Mouse (Mus musculus): Measurements from ENCODE around the gene Actr3b.

The Actr3b gene

DNA sequence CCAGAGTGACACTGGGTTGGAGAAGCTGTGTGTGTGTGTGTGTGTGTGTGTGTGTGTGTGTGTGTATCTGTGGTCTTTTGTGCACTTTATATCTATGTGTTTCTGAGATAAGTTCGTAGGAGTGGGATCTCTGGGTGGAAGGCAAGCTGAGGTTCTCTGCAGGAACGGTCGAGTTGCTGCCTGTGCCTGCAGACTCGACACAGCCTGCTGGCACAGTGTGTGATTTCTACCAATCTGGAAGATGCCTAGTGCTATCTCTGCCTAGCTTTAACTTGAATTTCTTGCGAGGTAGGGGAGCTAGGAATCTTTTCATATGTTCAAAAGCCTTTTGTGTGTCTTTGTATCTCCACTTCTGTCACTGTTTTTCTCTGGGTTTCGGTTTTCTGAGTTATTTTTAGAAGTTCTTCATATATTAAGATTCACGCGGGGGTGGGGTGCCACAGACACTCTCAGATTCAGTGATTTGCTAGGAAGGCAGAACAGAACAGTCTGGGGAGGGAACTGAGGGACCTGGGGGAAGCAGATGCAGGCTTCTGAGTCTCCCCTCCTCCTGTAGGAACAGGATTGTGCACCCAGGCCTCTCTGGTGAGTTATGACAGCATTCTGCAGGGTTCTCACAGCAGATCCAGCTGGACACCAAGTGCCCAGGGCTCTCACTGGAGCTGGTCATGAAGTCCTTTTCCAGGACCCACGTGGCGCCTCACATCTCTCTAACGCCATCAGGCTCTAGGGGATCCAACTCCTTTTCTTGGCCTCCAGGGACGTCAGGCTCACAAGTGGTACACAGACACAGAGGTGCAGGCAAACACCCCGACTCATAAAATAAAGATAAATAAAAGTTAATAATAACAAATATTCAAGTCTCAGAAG, 14.4 kb downstream of the Actr3b start:
- DNase-seq (ENCODE audit: low read depth, low spot score), result no peak

DNA sequence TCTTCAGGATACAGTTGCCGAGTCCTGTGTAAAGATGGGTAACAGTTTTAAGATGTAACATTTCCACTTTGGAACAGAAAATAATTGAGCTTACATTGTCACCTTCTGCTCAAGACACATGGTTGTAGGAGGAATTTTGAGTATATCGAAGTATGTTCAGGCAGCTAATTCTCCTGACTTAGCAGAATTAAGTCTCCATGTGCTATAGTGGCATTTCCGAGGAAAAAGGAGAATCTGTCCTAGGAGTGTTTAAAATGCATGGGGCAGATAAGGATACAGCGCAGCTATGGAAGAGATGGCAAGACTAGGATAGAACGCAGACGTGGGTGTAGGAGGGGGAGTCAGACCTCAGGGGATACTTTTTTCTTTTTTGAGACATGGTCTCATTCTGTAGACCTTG, 31.8 kb downstream of the Actr3b start:
- DNase-seq (ENCODE audit: low read depth, low spot score), result no peak

DNA sequence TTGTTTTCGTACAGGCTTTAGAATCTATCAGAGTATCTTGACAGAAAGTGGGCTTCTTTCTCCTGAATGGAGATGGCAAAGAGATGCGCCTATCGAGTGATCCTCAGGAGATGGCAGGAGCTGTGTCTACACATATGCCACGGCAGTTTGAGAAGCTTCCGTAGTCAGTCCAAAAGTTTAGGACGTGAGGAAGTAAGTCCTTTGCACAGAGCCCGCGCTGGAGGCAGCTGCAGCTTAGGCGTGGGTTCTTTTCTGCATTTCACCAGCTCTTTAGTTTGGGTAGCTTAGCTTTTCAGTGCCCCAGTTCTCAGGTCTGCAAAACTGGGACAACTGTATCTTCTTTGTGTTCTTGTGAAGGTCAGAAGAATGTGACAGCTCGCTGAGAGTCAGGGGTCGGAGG, 38.0 kb downstream of the Actr3b start:
- no peak for DNase-seq (ENCODE audit: low read depth, low spot score)

DNA sequence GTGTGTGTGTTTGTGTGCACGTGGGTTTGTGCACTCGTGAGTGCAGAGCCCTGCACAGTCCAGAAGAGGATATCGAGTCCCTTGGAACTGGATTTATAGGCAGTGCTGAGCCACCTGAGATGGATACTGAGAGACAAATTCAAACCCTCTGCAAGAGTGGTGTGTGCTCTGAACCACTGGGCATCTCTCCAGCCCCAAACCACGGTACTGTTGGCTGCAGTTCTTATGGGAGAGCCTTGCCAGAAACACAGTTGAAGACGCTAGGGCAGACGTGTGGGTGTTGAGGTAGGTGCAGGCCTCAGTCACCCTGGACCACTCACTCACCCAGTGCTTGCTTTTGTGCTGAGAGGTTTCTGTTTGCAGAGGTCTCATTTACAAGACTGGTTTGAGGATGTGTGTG, 41.1 kb downstream of the Actr3b start:
- DNase-seq (ENCODE audit: low read depth, low spot score), result no peak

DNA sequence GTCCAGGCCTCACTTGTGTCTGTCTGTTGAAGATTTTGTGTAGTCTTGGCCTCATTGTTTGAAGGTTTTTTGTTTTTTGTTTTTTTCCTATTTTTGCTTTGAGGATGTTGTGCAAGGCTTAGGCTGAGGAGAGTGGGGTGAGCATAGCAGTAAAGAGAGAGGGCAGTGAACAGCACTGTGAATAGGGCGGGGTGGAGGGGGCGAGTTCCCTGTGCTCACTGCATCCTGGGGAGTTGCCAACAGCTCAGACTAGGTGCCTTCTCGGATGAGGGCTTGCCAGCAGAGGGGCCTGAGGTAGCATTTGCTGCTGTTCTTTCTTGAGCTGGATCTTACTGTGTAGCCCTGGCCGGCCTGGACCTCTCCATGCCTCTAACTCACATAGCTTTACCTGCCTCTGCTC, 41.9 kb downstream of the Actr3b start:
- no peak for DNase-seq (ENCODE audit: low read depth, low spot score)

DNA sequence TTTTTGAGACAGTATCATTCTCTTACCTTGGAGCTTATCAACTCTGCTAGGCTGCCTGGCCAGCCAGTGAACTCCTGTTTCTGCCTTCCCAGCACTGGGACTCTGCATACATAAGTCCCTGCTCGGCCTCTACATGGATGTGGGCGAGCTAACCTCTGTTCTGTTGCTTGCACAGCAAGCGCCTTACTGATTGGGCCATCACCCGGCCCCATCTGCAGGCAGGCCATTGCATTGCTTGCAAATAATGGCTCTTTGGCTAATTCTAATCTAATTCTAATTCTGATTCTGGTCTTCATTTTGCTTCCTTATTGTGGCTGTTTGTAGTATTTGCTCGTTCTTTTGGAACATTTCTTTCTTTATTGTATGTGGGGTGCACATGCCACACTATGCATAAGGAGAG, 44.8 kb downstream of the Actr3b start:
- no peak for DNase-seq (ENCODE audit: low read depth, low spot score)

DNA sequence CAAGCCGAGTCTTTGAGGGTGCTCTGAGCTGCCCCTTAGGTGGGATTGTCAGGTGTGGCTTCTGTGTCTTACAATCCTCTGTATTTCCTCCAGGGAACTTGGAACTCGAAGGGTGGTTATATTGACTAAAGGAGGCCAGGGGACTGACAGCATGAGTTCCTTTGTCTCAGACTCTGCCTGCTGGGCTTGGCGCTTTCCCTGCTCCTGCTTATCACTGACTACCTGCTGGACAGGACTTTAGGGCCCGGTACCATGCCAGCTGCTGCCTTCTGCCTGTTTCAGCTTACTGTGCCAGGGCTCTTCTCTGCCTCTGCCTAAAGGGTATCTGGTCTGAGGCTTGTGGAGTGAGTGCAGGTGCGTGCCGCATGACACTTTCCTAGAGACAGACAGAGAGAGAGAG, 53.1 kb downstream of the Actr3b start:
- DNase-seq (ENCODE audit: low read depth, low spot score), result no peak

DNA sequence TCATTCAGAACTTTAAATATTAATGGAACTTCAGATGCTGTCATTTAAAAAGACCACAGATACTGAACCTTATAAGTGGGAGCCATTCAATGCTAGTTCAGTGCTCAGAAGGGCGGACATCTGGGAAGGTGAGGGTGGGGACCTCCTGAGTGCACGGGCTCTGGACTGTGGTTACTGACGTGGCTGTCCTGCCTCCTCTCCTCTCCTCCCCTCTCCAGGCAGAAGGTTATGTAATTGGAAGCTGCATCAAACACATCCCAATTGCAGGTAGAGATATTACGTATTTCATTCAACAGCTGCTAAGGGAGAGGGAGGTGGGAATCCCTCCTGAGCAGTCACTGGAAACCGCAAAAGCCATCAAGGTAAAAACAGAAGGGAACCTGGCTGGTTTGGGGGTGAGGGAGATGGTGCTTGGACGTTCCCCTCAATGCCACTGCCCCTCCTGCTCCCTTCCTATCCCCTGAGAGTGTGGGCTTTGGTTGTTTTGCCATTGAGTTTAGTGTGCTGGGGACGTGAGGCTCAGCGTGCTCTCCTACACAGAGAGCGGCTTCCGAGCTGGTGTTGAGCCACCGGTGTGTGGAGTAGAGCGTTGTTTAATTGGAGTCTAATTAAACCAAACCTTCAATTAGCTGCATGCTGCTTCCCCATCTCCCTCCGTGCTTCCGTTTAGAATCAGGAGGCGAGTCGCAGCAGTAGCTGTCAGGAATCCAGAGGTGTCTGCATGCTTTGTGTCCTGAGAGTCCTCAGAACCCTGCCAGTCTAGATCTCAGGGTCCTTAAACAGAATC, 69.7 kb downstream of the Actr3b start:
- no peak for DNase-seq (ENCODE audit: low read depth, low spot score)

DNA sequence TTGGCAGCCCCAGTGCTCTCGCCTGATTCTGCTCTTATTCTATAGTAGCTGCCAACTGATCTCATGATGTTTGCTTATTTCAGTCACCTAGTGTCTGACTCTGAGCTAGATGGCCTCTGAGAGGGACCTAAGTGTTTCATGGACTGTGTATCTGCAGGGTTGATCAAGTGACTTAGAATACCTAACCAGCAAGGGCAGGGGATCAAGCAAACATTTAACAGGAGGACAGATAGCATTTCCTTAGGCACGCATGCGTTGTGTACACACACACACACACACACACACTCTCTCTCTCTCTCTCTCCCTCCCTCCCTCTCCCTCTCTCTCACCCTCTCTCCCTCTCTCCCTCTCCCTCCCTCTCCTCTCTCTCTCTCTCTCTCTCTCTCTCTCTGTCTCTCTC, 71.0 kb downstream of the Actr3b start:
- no peak for DNase-seq (ENCODE audit: low read depth, low spot score)

DNA sequence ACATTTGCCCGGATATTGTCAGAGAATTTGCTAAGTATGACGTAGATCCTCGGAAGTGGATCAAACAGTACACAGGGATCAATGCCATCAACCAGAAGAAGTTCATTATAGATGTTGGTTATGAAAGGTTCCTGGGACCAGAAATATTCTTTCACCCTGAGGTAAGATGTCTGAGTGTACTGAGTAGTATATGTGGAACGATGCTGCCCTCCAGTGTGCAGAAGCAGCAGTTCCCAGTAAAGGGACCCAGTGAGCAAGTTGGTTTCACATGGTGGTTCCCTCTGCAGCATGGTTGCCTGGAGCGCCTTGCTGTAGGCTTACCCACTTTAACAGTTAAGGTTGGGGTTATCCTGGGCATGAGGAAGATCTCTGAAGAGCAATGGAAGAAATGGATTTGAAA, 71.8 kb downstream of the Actr3b start:
- peak; percentile 36 for DNase-seq (ENCODE audit: low read depth, low spot score)

DNA sequence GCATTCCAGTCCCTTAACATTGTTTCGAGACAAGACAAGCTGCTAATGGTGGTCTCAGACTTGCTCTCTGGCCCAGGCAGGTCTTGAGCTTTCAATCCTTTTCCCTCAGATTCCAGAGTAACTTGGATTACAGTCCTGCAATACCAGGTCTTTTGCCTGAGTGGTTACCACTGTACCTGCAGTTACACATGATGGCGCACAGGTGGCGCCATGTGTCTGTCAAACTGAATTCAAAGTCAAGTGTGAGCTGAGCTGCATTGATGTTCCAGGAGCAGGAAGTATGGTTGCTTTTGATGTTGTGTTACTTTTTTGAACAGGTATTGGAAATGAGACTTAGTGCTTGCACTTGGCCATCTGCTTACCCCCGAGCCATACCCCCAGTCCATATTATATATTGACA, 79.6 kb downstream of the Actr3b start:
- DNase-seq (ENCODE audit: low read depth, low spot score), result peak; percentile 81

DNA sequence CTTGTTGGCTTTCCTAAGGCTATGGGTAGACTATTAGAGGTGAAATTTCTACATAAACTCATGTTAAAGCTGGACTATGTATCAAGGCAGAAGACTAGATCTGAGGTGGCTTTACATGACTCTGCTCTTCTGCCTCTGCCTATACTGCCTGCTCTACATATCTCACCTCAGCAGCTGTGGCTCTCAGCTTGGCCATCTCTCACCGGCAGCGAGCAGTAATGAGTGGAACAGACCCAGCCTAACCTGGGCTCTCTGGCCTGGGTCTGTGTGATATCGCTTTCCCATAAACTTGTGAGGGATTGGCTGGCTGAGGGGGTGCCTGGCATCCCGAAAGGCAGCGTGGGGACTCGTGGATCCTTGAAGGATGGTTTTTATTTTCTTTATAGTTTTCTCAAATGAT, 86.8 kb downstream of the Actr3b start:
- DNase-seq (ENCODE audit: low read depth, low spot score), result no peak

DNA sequence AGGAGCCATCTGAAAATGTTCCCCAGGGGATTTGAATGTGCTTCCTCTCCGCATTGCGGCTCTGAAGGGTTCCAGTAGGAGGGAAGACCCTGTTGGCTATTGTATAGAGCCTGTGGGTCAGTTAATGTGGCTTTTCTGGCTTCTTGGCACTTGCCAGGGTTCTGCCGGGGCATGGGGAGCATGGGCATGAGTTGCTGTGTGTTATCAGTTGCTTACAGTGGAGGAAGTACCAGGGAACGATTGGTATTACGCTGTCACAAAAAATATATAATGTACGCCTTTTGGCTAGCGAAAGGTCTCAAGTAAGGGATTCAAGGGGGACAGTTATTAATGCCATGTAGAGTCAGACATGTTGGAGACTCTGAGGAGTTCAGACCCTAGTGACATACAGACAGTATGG, 87.4 kb downstream of the Actr3b start:
- no peak for DNase-seq (ENCODE audit: low read depth, low spot score)

DNA sequence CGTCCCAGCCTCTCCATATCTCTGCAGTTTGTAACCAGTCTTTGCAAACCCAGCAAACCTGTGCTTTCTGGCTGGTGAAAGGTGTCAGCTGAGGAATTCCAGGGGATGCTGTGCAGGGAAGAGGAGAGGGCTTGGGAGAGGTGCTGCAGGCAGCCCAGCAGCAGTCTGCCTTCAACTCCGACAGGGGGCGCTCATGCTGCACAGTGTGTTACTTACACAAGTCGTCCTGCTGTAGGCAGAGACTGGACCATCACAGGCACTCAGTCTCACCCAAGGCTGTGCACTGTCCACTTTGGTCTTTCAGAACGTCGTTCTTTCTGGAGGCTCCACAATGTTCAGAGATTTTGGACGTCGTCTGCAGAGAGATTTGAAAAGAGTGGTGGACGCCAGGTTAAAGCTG, 88.3 kb downstream of the Actr3b start:
- peak; percentile 70 for DNase-seq (ENCODE audit: low read depth, low spot score)

DNA sequence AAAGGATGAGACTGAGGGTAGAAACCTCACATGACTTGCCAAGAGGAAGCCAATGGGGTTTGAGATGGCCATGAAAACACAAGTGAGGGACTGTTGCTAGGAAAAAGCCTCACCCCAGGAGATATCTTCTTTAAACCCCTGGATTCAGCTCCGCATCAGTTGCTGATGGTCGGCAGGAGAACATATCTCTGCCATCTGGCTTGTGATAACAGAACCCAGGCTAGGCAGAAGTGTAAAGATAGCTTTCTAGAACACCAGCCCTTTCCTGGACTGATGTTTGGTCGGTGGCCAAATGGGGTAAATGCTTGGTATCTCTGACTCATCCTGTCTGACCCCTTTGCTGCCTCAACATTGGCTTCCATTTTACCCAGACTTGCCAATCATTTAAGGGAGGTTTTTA, 106.4 kb downstream of the Actr3b start:
- DNase-seq (ENCODE audit: low read depth, low spot score), result no peak

DNA sequence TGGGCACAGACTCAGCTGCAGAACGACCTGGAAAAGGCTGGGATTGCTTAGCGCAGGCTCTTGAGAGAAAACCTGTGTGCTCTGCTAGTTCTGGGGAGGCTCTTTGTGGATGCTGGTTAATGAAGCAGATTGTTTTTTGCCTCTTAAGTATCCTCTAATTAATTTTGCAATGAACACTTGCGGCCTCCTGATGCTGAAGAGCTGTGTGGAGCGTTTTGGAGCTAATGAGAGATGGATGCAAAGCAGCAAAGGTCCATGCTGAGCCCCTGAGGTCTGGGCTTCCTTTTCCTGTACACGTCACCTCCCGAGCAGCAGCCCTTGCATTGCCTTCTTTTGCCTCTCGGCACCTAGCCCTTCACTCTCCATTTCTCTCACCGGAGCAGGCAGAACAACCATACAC, 110.1 kb downstream of the Actr3b start:
- DNase-seq (ENCODE audit: low read depth, low spot score), result no peak

DNA sequence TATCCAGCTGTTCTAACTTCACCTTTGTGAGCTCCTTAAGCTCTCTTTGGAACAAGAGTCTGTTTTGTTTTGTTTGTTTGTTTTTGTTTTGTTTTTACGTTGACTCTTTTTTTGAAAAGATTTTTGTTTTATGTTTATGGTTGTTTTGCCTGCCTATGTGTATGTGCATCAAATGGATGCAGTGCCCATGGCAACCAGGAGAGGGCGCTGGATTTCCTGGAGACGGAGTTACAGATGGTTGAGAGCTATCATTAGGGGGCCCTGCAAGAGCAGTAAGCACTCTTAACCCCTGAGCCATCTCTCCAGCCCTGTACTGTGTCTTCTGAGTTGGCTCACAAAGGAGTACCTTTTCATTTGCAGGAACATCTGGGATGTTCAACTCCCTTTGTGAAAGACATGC, 110.8 kb downstream of the Actr3b start:
- DNase-seq (ENCODE audit: low read depth, low spot score), result no peak

DNA sequence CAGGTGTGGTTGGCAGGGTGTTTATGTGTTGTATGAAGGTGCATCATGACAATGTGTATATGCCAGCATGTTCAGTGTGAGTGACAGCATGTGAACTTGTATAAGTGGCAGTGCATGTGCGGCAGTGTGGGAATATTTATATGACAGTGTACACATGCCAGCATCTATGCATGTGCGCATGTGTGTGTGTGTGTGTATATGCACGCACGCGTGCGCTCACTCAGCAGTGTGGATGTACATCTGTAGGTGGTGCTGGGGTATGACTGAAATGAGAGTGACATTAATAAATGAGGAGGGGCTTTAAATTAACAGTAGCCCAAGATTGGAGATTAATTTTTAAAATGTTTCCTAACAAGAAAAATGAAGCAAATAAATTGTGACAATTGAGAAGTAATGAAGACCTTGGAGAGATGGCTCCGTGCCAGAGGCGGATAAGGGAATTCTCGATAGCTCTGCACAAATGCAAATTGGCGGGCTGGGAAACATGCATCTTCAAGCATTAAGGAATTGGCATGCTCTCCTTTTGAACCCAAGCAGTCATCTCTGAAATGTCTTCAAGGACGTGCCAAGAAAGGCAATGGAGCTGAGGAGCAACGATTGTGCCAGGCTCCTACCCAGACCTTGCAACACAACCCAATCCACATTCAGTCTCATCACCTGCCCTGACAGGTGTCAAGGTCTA, 111.7 kb downstream of the Actr3b start:
- DNase-seq (ENCODE audit: low read depth, low spot score), result no peak

DNA sequence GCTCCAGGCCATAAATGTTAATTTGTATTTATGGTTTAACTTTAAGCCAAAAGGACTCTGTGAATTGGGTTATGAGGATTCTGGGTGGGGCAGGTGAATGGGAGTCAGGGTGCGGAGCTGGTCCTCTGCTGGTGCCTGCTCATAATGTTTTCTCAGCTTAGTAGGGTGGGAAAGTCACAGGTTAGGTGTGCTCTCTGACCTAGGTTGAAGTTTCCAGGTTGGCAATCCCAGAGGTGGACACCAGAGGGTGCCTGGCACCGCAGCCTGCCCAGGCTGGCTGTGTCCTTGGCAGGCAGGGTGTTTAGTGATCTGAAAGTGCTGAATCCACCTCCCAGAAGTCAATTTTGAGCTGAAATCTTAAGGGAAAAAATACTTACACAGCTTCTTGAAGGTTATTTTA, 113.2 kb downstream of the Actr3b start:
- DNase-seq (ENCODE audit: low read depth, low spot score), result no peak

DNA sequence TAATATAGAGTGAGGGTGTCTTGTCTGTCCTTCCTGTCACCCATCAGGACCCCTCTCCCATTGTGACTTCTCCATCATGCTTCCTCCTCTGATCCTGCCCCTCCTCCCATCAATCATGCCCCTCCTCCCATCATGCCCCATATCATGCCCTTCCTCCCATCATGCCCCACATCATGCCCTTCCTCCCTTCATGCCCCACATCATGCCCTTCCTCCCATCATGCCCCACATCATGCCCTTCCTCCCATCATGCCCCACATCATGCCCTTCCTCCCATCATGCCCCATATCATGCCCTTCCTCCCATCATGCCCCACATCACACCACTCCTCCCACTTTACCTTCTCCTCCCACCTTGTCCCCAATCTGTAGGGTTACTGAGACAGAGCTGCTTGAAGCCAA, 116.1 kb downstream of the Actr3b start:
- peak; percentile 9 for DNase-seq (ENCODE audit: low read depth, low spot score)

DNA sequence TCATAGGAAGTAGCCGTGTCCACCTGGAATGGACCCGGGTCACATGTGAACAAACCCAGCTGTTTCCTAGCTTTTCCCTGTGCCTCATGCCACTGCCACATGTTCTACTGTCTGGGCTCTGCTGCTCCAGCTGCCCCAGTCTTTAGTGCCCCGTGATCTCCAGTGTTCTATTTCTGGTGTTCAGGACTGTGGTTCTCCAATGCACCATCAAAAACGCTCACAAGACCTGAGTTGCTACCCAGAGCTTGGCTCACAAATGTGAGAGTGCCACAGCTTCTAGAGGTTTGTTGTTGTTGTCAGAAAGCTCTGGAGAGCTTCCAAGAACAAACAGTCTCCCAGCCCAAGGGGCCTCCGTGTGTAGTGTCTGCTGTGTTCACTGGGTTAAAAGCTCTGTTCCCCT, 117.5 kb downstream of the Actr3b start:
- no peak for DNase-seq (ENCODE audit: low read depth, low spot score)

DNA sequence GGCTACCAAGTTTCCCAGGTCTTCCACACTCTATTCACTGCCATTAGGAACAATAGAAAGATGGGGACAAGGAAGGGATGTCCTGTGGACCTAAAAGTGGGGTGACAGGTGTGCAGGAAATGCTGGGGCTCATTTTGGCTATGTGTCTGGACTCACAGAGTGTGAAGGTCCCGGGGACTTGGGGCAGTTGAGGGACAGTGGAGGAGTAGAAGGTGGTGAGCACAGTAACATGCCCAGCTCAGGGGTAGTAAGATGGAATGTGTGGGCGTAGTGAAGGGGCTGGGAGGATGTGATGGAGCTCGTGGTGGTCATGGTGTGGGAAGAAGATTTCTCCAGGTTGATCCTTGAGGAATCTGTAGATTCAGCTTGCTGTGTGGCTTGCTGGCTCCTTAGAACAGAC, 118.2 kb downstream of the Actr3b start:
- DNase-seq (ENCODE audit: low read depth, low spot score), result no peak

DNA sequence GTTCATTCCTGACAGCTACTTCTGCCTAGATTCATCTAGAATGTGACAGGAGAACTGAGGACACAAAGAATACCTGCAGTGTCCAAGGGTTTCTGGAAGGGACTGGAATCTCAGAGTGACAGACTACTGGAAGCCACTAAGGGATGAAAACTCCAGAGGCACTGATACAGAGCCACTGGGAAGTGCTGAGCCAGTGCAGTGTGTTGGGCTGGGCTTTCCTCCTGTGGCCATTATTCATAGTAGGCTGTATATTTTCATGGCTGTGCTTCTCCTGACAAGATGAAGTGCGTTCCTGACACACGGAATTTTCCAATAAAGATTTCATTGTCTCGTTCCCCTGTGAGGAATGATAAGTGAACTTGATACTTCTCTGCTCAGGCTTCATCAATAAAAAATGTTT, 126.9 kb downstream of the Actr3b start:
- no peak for DNase-seq (ENCODE audit: low read depth, low spot score)

All from R1 (cell line).